In the genomic region with DNA sequence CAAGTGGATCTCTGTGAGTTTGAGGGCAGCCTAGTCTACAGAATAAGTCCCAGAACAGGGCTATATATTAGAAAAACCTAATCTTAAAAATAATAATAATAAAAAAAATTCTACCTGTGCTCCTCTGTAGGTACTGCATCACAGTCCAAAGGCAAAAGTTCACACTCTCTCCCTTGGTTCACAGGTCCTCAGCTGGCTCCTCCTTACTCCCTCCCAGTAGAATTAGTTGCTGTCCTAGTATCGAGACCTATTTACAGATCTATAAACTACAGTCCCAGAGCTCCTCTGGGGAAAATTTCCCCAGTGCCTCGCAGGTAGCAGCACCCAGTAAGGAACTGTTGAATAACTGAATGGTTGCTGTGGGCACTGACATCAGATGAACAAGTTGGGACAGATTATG, we compare ENCODE assay signal across 27 mouse cellular contexts. TPM values are rescaled to one million over a fixed set of nuclear protein-coding genes. Genes with fewer than 3 reads are reported as not detected.
DNase-seq lines count a peak whose midpoint lies in the region; ATAC-seq and TF ChIP-seq lines count a peak whose summit lies in the region.
"Had no signal": no experiment of that assay in that cellular context is flagged by ENCODE, and none has a peak within 500 bp of the region (broad histone marks: within the 10 kb centered on the region; RNA-seq: fewer than 3 reads in every experiment).

No protein-coding gene starts in this region.

- H3K27me3 ChIP-seq in intestine, embryonic 16.5 days (replicated peaks; ENCODE audit: control insufficient read depth, insufficient read depth, low read length): no peaks in the 10 kb centered on the region
- H3K27me3 ChIP-seq in intestine, embryonic 15.5 days (replicated peaks): no peaks in the 10 kb centered on the region
- H3K27me3 ChIP-seq in intestine, postnatal 0 days (replicated peaks; ENCODE audit: control insufficient read depth, insufficient read depth, low read length): no peaks in the 10 kb centered on the region
- H3K27me3 ChIP-seq in liver, embryonic 14.5 days (ENCODE audit: control insufficient read depth, insufficient read depth, low read length): no peaks in the 10 kb centered on the region
- H3K27me3 ChIP-seq in small intestine, adult 2 months (ENCODE audit: control insufficient read depth, insufficient read depth, low read length): no peaks in the 10 kb centered on the region
- H3K27me3 ChIP-seq: embryonic facial prominence, embryonic 15.5 days; heart, embryonic 15.5 days had no signal

- no peak overlapping the region for H3K4me3 ChIP-seq in intestine, embryonic 16.5 days (ENCODE audit: low read length)
- H3K4me3 ChIP-seq in intestine, embryonic 15.5 days (replicated peaks): no peak overlapping the region
- no peak overlapping the region for H3K4me3 ChIP-seq in intestine, postnatal 0 days (ENCODE audit: low read depth, low read length)
- no peak overlapping the region for H3K4me3 ChIP-seq in liver, embryonic 14.5 days (ENCODE audit: insufficient read depth in 1 of 2, low read depth in 2 of 2, low read length in 2 of 2)
- H3K4me3 ChIP-seq in small intestine, adult 2 months (ENCODE audit: low read depth, low read length): no peak overlapping the region
- H3K4me3 ChIP-seq: embryonic facial prominence, embryonic 15.5 days; heart, adult 2 months; heart, embryonic 15.5 days had no signal

- H3K4me1 ChIP-seq in intestine, embryonic 16.5 days (ENCODE audit: control insufficient read depth, insufficient read depth, low read length): peaks cover 4% of the 10 kb centered on the region; the same call in 1 of the 2 replicates
- no peaks in the 10 kb centered on the region for H3K4me1 ChIP-seq in intestine, embryonic 15.5 days (replicated peaks)
- 0 out of 2 replicates have a peak, but pooled peaks cover 5% of the 10 kb centered on the region for H3K4me1 ChIP-seq in intestine, postnatal 0 days (replicated peaks; ENCODE audit: control insufficient read depth, insufficient read depth, low read length)
- H3K4me1 ChIP-seq in liver, embryonic 14.5 days (replicated peaks; ENCODE audit: control insufficient read depth in 2 of 2, insufficient read depth in 2 of 2, low read length in 1 of 2): peaks cover 13 to 22% of the 10 kb centered on the region in 2 experiments
- peaks cover 11% of the 10 kb centered on the region; the same call in 1 of the 2 replicates for H3K4me1 ChIP-seq in small intestine, adult 2 months (ENCODE audit: control insufficient read depth, insufficient read depth, insufficient read length, low read length)
- H3K4me1 ChIP-seq: embryonic facial prominence, embryonic 15.5 days; heart, embryonic 15.5 days had no signal

- H3K9me3 ChIP-seq in intestine, embryonic 16.5 days (ENCODE audit: control insufficient read depth, low read length): no peaks in the 10 kb centered on the region
- H3K9me3 ChIP-seq in intestine, embryonic 15.5 days: no peaks in the 10 kb centered on the region
- H3K9me3 ChIP-seq in intestine, postnatal 0 days (ENCODE audit: control insufficient read depth): no peaks in the 10 kb centered on the region
- no peaks in the 10 kb centered on the region for H3K9me3 ChIP-seq in liver, embryonic 14.5 days (ENCODE audit: control insufficient read depth, low read length)
- H3K9me3 ChIP-seq: embryonic facial prominence, embryonic 15.5 days; heart, embryonic 15.5 days had no signal

- DNase-seq in liver, embryonic 14.5 days (ENCODE audit: low read depth in 3 of 3, low spot score in 3 of 3): no peak
- DNase-seq in testis, postnatal 14 days (ENCODE audit: low spot score): no peak
- no peak for DNase-seq in frontal cortex, postnatal 36 days (ENCODE audit: low spot score in 2 of 2)
- DNase-seq: adrenal gland, adult 8-10 months; B cell, adult 2 months; cerebellum, adult 11 months; cerebellum, adult 8-10 months; cerebellum, postnatal 14 days; embryo, embryonic 11 days; gastrocnemius, postnatal 14 days; heart, adult 2 months; heart, postnatal 14 days had no signal

- TF ChIP-seq POLR2A in small intestine, adult 2 months (IDR thresholded peaks at IDR 0.05; ENCODE audit: low read depth, low read length): no peak

- H3K4me2 ChIP-seq in intestine, embryonic 16.5 days (ENCODE audit: low read depth, low read length): no peak overlapping the region
- H3K4me2 ChIP-seq in intestine, embryonic 15.5 days (replicated peaks): no peak overlapping the region
- no peak overlapping the region for H3K4me2 ChIP-seq in intestine, postnatal 0 days (replicated peaks; ENCODE audit: low read depth)
- H3K4me2 ChIP-seq in liver, embryonic 14.5 days (ENCODE audit: low read depth): peak overlapping the region; percentile 17
- H3K4me2 ChIP-seq: embryonic facial prominence, embryonic 15.5 days; heart, embryonic 11.5 days; heart, embryonic 15.5 days had no signal

- ATAC-seq in intestine, embryonic 16.5 days: peak; percentile 55; the same call in 1 of the 2 replicates
- ATAC-seq in intestine, embryonic 15.5 days: no peak
- ATAC-seq in intestine, postnatal 0 days: peak; percentile 81
- no peak for ATAC-seq in liver, embryonic 14.5 days (ENCODE audit: insufficient read depth)
- ATAC-seq: CD4-positive, CD25-positive, alpha-beta regulatory T cell, adult 4 months; forebrain, embryonic 16.5 days had no signal

- H3K27ac ChIP-seq in intestine, embryonic 16.5 days (ENCODE audit: low read length): no peak overlapping the region
- no peak overlapping the region for H3K27ac ChIP-seq in intestine, embryonic 15.5 days
- no peak overlapping the region for H3K27ac ChIP-seq in intestine, postnatal 0 days (ENCODE audit: low read depth, low read length)
- H3K27ac ChIP-seq in liver, embryonic 14.5 days: peak overlapping the region; percentile 52
- H3K27ac ChIP-seq in small intestine, adult 2 months (ENCODE audit: insufficient read depth, low read depth, low read length): peak overlapping the region; percentile 63
- H3K27ac ChIP-seq: embryonic facial prominence, embryonic 15.5 days; heart, adult 2 months; heart, embryonic 15.5 days had no signal

- H3K36me3 ChIP-seq in intestine, embryonic 16.5 days (ENCODE audit: control insufficient read depth, insufficient read depth, low read length): no peaks in the 10 kb centered on the region
- no peaks in the 10 kb centered on the region for H3K36me3 ChIP-seq in intestine, embryonic 15.5 days
- no peaks in the 10 kb centered on the region for H3K36me3 ChIP-seq in intestine, postnatal 0 days (ENCODE audit: control insufficient read depth, insufficient read depth)
- H3K36me3 ChIP-seq in liver, embryonic 14.5 days (replicated peaks; ENCODE audit: control insufficient read depth, insufficient read depth, low read depth): no peaks in the 10 kb centered on the region
- no peaks in the 10 kb centered on the region for H3K36me3 ChIP-seq in small intestine, adult 2 months (ENCODE audit: control insufficient read depth, insufficient read depth, low read length)
- H3K36me3 ChIP-seq: embryonic facial prominence, embryonic 15.5 days; G1E; heart, embryonic 15.5 days had no signal

- no peak for TF ChIP-seq CTCF in intestine, postnatal 0 days (IDR thresholded peaks at IDR 0.05; ENCODE audit: low read depth)
- TF ChIP-seq CTCF in liver, embryonic 14.5 days (IDR thresholded peaks at IDR 0.05; ENCODE audit: low read depth): no peak
- no peak for TF ChIP-seq CTCF in small intestine, adult 2 months (IDR thresholded peaks at IDR 0.05; ENCODE audit: extremely low read depth, insufficient read length, insufficient replicate concordance, low read depth, low read length)

- no peak overlapping the region for H3K9ac ChIP-seq in intestine, embryonic 16.5 days (ENCODE audit: low read depth, low read length)
- H3K9ac ChIP-seq in intestine, embryonic 15.5 days: no peak overlapping the region
- H3K9ac ChIP-seq in intestine, postnatal 0 days (ENCODE audit: low read depth, low read length): no peak overlapping the region
- H3K9ac ChIP-seq in liver, embryonic 14.5 days (replicated peaks): no peak overlapping the region
- H3K9ac ChIP-seq: embryonic facial prominence, embryonic 15.5 days; heart, embryonic 15.5 days had no signal

- TF ChIP-seq EP300 in liver, embryonic 14.5 days (IDR thresholded peaks at IDR 0.05; ENCODE audit: low read depth): no peak

- 61% methylated on average over 2 of the region's 2 CpGs for WGBS in intestine, embryonic 16.5 days
- 71% methylated on average over 2 of the region's 2 CpGs for WGBS in intestine, embryonic 15.5 days
- WGBS in intestine, postnatal 0 days: 40% methylated on average over 2 of the region's 2 CpGs
- 52% methylated on average over 2 of the region's 2 CpGs for WGBS in liver, embryonic 14.5 days (ENCODE audit: insufficient replicate concordance)
- WGBS in small intestine, adult 2 months: 27% methylated on average over 2 of the region's 2 CpGs

RNA-seq across cellular contexts. Expression of a gene that starts 6.7 kb away (rescaled TPM):
- polyA plus RNA-seq in intestine, embryonic 16.5 days (2015; fragmentation: Nextera tagmentation; extraction: Ambion mirVana): 385 and 440 TPM in 2 replicates
- polyA plus RNA-seq in intestine, embryonic 15.5 days (2015; fragmentation: Nextera tagmentation; extraction: Ambion mirVana): 367 and 406 TPM in 2 replicates
- 2,008 and 2,179 TPM in 2 replicates for polyA plus RNA-seq in intestine, postnatal 0 days (2015; fragmentation: Nextera tagmentation; extraction: Ambion mirVana)
- polyA plus RNA-seq in liver, embryonic 14.5 days (2012; rRNA removed): 156 and 227 TPM in 2 replicates
- 413 and 419 TPM in 2 replicates for polyA plus RNA-seq in liver, embryonic 14.5 days (2014; fragmentation: Nextera tagmentation; extraction: Ambion mirVana)
- polyA plus RNA-seq in small intestine, adult 2 months (2012; rRNA removed): 286 and 1,325 TPM in 2 replicates

RNA-seq across cellular contexts. Expression of a gene that starts 19.7 kb away (rescaled TPM):
- polyA plus RNA-seq in intestine, embryonic 16.5 days (2015; fragmentation: Nextera tagmentation; extraction: Ambion mirVana): not detected in 2 replicates
- 0.09 TPM in 1 of 2 replicates, not detected in the other for polyA plus RNA-seq in intestine, embryonic 15.5 days (2015; fragmentation: Nextera tagmentation; extraction: Ambion mirVana)
- polyA plus RNA-seq in intestine, postnatal 0 days (2015; fragmentation: Nextera tagmentation; extraction: Ambion mirVana): 0.10 TPM in 1 of 2 replicates, not detected in the other
- 0.08 TPM in 1 of 2 replicates, not detected in the other for polyA plus RNA-seq in liver, embryonic 14.5 days (2012; rRNA removed)
- polyA plus RNA-seq in liver, embryonic 14.5 days (2014; fragmentation: Nextera tagmentation; extraction: Ambion mirVana): not detected in 2 replicates
- 0.10 TPM in 1 of 2 replicates, not detected in the other for polyA plus RNA-seq in small intestine, adult 2 months (2012; rRNA removed)
- polyA plus RNA-seq: brain, embryonic 14.5 days; embryonic facial prominence, embryonic 11.5 days; embryonic facial prominence, embryonic 15.5 days; forebrain, embryonic 11.5 days; forebrain, embryonic 16.5 days; G1E; heart, adult 2 months; heart, embryonic 15.5 days had no signal

RNA-seq across cellular contexts. Expression of a gene that starts 22.6 kb away (rescaled TPM):
- polyA plus RNA-seq in intestine, embryonic 16.5 days (2015; fragmentation: Nextera tagmentation; extraction: Ambion mirVana): 7.0 and 7.6 TPM in 2 replicates
- 8.5 TPM in 2 replicates for polyA plus RNA-seq in intestine, embryonic 15.5 days (2015; fragmentation: Nextera tagmentation; extraction: Ambion mirVana)
- 3.7 and 3.8 TPM in 2 replicates for polyA plus RNA-seq in intestine, postnatal 0 days (2015; fragmentation: Nextera tagmentation; extraction: Ambion mirVana)
- 2.4 and 2.5 TPM in 2 replicates for polyA plus RNA-seq in liver, embryonic 14.5 days (2012; rRNA removed)
- polyA plus RNA-seq in liver, embryonic 14.5 days (2014; fragmentation: Nextera tagmentation; extraction: Ambion mirVana): 3.4 and 3.9 TPM in 2 replicates
- polyA plus RNA-seq in small intestine, adult 2 months (2012; rRNA removed): 2.8 and 7.3 TPM in 2 replicates

RNA-seq across cellular contexts. Expression of a gene that starts 45.2 kb away (rescaled TPM):
- 0.07 TPM in 1 of 2 replicates, not detected in the other for polyA plus RNA-seq in intestine, embryonic 16.5 days (2015; fragmentation: Nextera tagmentation; extraction: Ambion mirVana)
- polyA plus RNA-seq in intestine, embryonic 15.5 days (2015; fragmentation: Nextera tagmentation; extraction: Ambion mirVana): not detected in 2 replicates
- 0.04 and 0.05 TPM in 2 replicates for polyA plus RNA-seq in intestine, postnatal 0 days (2015; fragmentation: Nextera tagmentation; extraction: Ambion mirVana)
- 0.01 and 0.04 TPM in 2 replicates for polyA plus RNA-seq in liver, embryonic 14.5 days (2012; rRNA removed)
- 0.11 TPM in 1 of 2 replicates, not detected in the other for polyA plus RNA-seq in liver, embryonic 14.5 days (2014; fragmentation: Nextera tagmentation; extraction: Ambion mirVana)
- polyA plus RNA-seq in small intestine, adult 2 months (2012; rRNA removed): not detected in 2 replicates
- polyA plus RNA-seq: brain, embryonic 14.5 days; forebrain, embryonic 11.5 days; forebrain, embryonic 16.5 days; heart, adult 2 months; heart, embryonic 11.5 days had no signal

RNA-seq across cellular contexts. Expression of a gene that starts 45.3 kb away (rescaled TPM):
- not detected in 2 replicates for polyA plus RNA-seq in intestine, embryonic 16.5 days (2015; fragmentation: Nextera tagmentation; extraction: Ambion mirVana)
- polyA plus RNA-seq in intestine, embryonic 15.5 days (2015; fragmentation: Nextera tagmentation; extraction: Ambion mirVana): not detected in 2 replicates
- polyA plus RNA-seq in intestine, postnatal 0 days (2015; fragmentation: Nextera tagmentation; extraction: Ambion mirVana): not detected in 2 replicates
- not detected in 2 replicates for polyA plus RNA-seq in liver, embryonic 14.5 days (2012; rRNA removed)
- polyA plus RNA-seq in liver, embryonic 14.5 days (2014; fragmentation: Nextera tagmentation; extraction: Ambion mirVana): not detected in 2 replicates
- not detected in 2 replicates for polyA plus RNA-seq in small intestine, adult 2 months (2012; rRNA removed)
- polyA plus RNA-seq: brain, embryonic 14.5 days; CD4-positive, CD25-positive, alpha-beta regulatory T cell, adult 4 months; embryonic facial prominence, embryonic 11.5 days; embryonic facial prominence, embryonic 15.5 days; forebrain, embryonic 11.5 days; forebrain, embryonic 16.5 days; frontal cortex, adult 2 months; G1E; gonadal fat pad, adult 2 months; heart, adult 2 months; heart, embryonic 11.5 days; heart, embryonic 15.5 days had no signal

Comparison
In these comparisons a context has a peak if more than half of its experiments do, and no peak if none do; other contexts are left out.
1. ATAC-seq: peak in intestine, embryonic 16.5 days (single experiment) and intestine, postnatal 0 days (single experiment); none in intestine, embryonic 15.5 days (single experiment) and liver, embryonic 14.5 days (single experiment).
2. H3K27ac ChIP-seq: peak in liver, embryonic 14.5 days (single experiment) and small intestine, adult 2 months (single experiment); none in intestine, embryonic 16.5 days (single experiment), intestine, embryonic 15.5 days (single experiment) and intestine, postnatal 0 days (single experiment).